Mouse (Mus musculus): ENCODE results near the gene Mpc2. TPM values are rescaled to one million over a fixed set of nuclear protein-coding genes. Genes with fewer than 3 reads are reported as not detected.

Gene Mpc2
- total RNA-seq (2021): 311 and 341 TPM in 2 replicates
- long read RNA-seq, experiment 1, full-length matches to known transcripts: 311 of 317 reads
- long read RNA-seq, experiment 1, partial matches to known transcripts: 1 of 317 reads
- long read RNA-seq, experiment 1, other reads (novel, unspliced or antisense): 5 of 317 reads
- long read RNA-seq, experiment 2, transcript Mpc2-203 (3 exons, 493 nt): minor isoform, 9 of 474 reads
- long read RNA-seq, experiment 2, transcript Mpc2-201 (5 exons, 1,025 nt): major isoform, 450 of 474 reads
- long read RNA-seq, experiment 2, partial matches to known transcripts: 5 of 474 reads
- long read RNA-seq, experiment 2, other reads (novel, unspliced or antisense): 10 of 474 reads

- DNase-seq: peak; percentile 100
Observed at GRCm38 (mm10) chr1:165460360-165460800, at the start of gene Mpc2, which contains the start of gene Dcaf6. TSS of gene Mpc2 (plus strand) at chr1:165460637. TSS of gene Dcaf6 (minus strand) at chr1:165460475.

- DNase-seq: no peak
Observed at GRCm38 (mm10) chr1:165421357-165421915, 39.0 kb upstream of the Mpc2 start.

DNA sequence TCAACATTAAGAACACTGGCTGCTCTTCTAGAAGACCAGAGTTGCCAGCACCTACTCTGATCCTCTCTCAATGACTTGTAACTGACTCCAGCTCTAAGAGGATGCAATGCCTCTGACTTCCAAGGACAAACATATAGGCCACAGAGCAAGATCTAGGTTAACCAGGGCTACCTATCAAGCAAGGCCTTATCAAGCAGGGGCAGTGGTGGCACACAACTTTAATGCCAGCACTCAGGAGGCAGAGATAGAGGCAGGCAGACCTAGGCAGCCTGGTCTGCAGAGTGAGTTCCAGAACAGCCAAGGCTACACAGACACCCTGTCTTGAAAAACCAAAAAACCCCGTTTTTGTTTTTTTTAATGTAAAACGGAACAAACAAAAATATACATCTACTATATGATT is 34.2 kb upstream of the Mpc2 start:
- DNase-seq: no peak

- peak; percentile 7 for DNase-seq
Observed at GRCm38 (mm10) chr1:165432883-165433282, 27.6 kb upstream of the Mpc2 start.

- no peak for DNase-seq
Observed at GRCm38 (mm10) chr1:165438289-165439021, 22.0 kb upstream of the Mpc2 start.

DNA sequence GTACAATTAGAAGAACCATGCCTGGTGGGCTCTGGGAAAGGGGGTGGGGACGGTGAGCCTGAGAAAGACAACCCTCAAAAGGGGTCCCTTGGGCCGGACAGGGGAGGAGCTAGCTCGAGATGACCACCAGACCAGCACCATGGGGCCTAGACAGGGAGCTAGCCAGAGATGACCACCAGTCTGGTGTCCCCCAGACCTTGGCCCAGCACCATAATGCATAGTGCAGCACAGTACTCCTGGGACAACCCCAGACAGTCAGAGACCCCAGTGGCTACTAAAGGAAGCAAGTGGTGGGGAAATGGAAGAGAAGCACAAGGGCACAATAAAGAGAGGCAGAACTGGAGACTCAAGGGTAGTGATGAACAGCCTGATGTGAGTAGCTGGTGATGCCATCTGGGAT is 19.6 kb upstream of the Mpc2 start:
- no peak for DNase-seq

GRCm38 (mm10) chr1:165441201-165441600 is 19.2 kb upstream of the Mpc2 start:
- DNase-seq: no peak

DNA sequence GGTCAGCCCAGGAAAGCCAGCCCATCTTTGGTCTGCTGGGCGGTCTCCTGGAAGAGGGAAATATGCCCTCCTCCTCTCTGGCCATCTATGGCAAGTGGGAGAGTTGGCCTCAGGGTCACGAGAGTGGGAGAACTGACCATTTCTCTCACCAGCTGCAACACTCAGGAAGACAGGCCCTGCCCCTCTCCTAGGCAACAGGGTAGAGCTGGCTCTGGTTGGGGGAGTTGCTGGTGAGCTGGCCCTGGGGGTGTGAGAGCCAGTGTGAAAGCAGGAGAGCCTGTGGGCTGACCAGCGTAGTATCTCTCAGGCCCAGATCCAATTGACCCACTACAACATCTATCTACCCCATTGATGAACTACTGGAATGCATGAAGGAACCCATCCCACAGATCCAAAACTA is 18.7 kb upstream of the Mpc2 start:
- DNase-seq: no peak

- no peak for DNase-seq
Observed at GRCm38 (mm10) chr1:165459041-165459502, 1.4 kb upstream of the Mpc2 start.

DNA sequence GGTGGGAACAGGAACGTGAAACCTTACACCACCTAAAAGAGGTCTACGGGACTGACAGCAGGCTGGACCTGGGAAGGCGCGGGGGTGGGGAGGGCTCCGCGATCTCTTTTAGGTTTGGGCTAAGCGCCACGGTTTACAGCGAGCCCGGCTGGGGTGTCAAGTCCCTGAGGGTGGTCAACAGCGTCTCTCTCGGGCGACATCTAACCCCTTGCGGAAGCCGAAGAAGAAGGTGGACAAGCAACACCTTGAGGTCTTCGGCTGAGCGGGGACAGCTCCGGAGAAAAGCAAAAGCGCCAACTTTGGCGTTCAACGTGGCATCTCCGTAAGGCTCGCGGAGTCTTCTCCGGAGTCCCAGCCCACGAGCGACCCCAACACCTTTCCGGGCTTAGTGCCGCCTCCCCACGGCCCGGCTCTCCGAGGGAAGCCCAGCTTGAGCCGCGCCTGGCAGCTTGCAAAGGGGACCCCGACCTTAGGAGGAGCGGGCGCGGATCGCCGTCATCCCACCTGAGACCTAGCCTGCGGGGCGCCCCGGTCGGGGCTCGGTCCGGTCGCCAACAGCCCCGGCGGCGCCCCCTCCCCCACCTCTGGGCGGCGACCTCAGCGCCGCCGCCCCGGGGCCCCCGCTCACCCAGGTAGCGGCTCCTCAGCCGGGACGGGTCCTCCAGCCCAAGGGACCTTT is 795 bp upstream of the Mpc2 start:
- DNase-seq: peak; percentile 73

- peak; percentile 100 for DNase-seq
Observed at GRCm38 (mm10) chr1:165460801-165461377, 452 bp downstream of the Mpc2 start.

GRCm38 (mm10) chr1:165461681-165462080 is 1.2 kb downstream of the Mpc2 start:
- DNase-seq: peak; percentile 38

- DNase-seq: no peak
Observed at GRCm38 (mm10) chr1:165462861-165463260, 2.4 kb downstream of the Mpc2 start.

- no peak for DNase-seq
Observed at GRCm38 (mm10) chr1:165464574-165464973, 4.1 kb downstream of the Mpc2 start.

GRCm38 (mm10) chr1:165468971-165469370 is 8.5 kb downstream of the Mpc2 start:
- no peak for DNase-seq

DNA sequence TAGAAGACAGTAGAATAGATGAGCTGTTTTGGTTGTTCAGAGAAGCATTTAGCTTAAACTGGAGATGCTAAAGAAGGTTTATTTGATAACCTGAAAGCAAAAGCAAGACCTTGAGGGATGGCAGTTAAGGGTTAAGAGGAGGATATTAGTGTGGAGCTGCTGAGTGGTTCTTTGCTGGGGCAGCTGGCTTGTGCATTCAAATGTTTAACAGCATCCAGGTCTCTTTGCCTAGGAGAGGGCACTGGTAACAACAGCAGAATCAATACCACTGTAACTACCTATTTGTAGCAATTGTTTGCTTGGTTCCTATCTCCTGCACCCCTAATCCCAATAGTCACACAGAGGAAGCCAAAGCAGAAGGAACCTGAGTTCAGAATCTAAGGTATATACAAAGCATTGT is 9.3 kb downstream of the Mpc2 start:
- no peak for DNase-seq

- DNase-seq: no peak
Observed at GRCm38 (mm10) chr1:165471490-165471889, 11.1 kb downstream of the Mpc2 start.

- peak; percentile 6 for DNase-seq
Observed at GRCm38 (mm10) chr1:165484688-165485233, 24.3 kb downstream of the Mpc2 start, which contains the start of gene Adcy10. TSS of gene Adcy10 (plus strand) at chr1:165485183.

GRCm38 (mm10) chr1:165486108-165486507 is 25.7 kb downstream of the Mpc2 start:
- DNase-seq: no peak

- no peak for DNase-seq
Observed at GRCm38 (mm10) chr1:165489197-165489596, 28.8 kb downstream of the Mpc2 start.

DNA sequence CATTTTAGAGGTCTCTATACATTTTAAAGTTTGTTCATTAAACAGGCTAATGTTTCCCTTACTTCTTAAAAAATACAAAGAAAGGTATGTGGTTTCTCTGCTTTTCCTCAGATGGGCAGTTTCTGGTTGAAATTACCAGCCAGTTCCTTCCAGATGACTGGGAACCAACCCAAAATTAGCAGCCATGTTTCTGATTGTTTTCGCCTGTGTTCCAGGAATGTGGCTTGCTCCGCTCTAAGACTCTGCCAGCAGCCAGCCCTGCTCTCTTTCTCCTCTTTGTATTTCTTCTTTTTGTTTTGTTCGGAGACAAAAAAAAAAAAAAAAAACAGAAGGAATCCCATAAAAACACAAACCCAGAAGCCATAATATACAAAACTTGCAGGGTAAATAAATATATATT is 38.4 kb downstream of the Mpc2 start:
- no peak for DNase-seq

All from adrenal gland, postnatal 14 days (tissue).